Mouse (Mus musculus) kidney, postnatal 4 days (tissue): ENCODE results near the gene Chmp4b.

Experiments used
- DNase-seq, 2 experiments: peaks; one replicate each; pipeline ENCODE4 v3.0.0; 2021; ENCODE audit warnings: mixed read lengths in 2 of 2

Chmp4b gene

DNA sequence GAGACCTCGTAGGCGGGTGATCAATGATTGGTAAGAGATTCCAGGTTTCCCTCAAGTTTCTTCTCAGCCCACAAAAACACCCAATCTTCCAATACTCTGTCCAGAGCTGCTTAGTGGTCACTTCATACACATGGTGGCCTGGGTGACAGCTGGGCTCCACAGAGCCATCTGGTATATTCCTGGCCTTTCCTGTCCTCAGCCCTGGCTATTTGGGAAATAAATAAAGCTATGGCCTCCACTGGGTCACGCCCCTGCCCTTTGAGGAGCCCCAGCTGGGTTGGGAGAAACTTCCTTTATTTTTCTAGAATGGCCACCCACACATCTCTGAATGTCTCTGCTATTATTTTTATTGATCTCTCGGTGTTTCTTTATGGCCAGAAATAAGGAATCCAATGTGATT lies 72.0 kb downstream of the Chmp4b start:
- peak; percentile 55 to 67 for DNase-seq

DNA sequence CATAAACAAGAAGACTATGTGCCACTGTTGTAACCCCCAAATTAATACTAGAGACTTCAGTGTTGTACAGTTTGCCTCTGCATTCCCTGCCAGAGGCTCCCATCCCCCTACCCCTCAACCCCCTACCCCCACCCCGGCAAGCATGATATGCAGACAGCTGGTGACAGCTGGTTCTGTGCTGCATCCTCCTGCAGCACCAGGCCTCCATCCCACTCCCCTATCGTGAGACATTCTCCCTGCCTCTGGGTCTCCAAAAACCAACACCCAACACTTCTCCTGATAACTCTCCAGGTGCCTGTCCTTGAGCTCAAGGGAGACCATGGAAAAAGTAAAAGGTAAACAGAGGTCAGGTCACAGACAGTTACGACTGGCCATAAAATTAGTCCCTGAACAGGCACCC lies 78.2 kb downstream of the Chmp4b start:
- peak; percentile 37 to 58 for DNase-seq

DNA sequence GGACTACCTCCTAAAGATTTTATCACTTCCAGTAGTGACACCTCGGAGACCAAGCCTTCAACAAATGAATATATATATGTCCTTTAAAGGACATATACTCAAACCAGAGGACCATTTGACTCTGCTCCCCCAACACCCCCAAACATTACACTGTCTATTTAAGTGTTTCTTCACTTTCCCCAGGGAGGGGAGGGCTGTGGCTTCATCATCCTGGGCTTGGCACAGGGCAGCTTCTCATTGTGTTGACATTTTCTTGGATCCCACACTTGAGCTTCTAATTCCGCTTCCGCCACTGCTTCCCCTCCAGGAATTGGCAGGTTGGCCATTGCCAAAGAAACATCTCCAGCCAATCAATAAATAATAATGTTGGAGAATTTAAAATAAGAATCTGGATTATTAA lies 79.3 kb downstream of the Chmp4b start:
- no peak for DNase-seq

DNA sequence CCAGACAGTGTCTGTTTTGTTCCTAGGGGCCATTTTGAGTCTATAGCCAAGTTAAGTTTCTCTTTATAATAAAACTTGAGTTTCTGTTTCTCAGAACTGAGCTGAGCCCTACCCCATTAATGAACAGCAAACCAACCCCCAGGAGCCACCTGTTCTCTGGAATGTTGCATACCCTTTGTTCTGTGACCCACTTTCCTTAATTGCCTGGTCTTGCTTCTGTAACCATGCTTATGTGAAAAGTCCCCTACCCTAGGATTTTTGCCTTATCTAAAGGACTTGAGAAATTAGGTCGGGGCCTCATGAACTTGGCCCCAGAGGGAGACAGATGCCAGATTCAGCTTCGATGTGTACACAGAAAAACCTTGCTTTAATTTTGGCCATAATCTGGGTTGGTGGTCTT lies 80.4 kb downstream of the Chmp4b start:
- no peak for DNase-seq

DNA sequence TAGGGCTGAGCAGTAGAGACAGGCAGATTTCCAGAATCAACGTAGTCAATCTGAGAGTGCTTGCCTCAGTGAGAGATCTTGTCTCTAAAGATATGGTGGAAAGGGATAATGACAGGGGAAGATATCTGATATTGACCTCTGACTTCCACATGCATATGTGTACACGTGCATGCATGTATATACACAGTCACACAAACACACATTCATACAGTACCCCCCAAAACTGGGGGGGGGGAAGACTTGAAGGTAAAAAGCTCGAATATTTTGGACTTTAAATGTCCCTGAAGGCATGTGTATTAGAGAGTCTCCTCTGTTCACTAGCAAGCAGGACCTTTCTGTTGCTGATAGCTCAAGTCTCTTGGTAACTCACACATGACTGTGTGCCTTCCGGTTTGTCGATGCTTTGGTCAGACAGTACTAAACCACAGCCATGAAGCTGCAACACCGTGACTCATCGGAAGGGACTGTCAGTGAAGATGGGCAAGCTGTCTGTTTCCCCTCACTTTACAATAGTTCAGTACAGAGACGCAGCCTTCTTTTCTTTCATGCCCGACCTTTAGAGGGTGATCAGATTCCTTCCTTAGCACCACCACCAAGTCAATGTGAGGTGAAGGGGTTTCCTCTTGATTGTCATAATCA lies 81.1 kb downstream of the Chmp4b start:
- no peak for DNase-seq

DNA sequence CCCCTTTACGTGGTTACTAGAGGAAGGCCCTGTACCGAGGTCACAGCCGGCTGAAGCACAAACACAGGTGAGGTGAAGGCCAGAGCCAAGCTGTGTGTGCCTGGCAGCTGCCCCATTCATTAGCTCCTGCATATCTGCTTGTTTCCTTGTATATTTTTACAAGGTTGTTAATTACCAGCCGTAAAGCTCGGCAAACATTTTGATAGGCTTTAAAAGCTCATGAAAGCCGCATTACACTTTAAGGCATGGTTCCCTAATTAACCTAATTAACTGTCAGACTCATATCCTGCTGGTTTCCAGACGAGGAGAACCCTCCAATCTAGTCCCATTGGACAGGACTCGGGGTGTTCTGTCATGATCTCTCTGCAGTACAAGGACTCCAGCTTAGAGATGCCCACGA lies 83.5 kb downstream of the Chmp4b start:
- DNase-seq, result no peak

DNA sequence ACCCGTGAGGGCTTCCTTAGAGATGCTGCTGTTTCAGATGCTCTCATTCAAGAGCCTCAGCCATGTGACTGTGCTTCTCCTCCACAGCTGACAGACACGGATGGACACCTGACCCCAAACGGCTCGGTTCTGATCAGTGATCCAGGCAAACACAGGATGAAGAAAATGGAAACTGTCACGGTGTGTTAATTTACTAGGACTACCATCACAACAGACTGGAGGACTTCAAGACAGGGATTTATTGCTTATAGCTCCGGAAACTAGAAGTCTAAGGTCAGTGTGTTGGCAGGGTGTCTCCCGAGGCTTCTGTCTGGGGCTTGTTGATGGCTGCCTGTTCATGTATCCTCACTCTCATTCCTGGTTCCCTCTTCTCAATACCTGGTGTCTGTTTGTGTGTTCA lies 83.9 kb downstream of the Chmp4b start:
- no peak for DNase-seq

DNA sequence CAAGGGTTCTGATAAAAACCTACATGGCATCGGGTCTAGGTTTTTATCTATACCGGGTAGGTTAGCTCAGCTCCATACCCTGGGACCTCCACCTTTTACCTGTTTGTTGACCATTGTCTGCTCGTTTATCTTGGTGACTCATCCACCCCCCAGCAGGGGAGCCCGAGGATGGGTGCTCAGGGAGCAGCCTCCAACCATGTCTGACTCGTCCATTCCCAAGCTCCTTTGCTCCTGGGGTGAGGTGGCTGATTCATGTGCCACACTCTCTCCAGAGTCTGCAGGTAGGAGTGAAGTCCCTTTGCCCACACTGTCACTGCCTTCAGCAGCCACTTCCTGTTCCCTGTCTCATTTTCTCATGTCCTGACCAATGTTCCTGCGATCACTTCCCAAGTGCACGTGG lies 84.5 kb downstream of the Chmp4b start:
- no peak for DNase-seq

DNA sequence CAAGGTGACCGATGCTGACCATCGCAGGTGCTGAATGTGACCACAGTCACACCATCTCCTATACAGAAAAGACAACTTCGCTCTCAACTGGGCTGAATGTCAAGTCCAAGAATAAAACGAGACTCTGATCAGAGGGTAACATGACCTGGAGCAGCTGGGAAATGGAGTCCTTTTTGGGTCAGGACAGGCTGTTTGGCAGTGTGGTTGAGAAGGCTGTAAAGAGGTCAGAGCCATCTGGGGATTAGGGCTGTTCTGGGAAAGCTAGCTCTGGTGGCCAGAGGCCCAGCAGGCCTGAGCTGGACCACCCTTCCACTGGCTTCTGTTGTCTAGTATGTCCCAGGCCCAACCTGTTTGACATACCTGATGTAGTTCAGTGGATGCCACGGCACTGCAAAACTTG lies 87.1 kb downstream of the Chmp4b start:
- no peak for DNase-seq

DNA sequence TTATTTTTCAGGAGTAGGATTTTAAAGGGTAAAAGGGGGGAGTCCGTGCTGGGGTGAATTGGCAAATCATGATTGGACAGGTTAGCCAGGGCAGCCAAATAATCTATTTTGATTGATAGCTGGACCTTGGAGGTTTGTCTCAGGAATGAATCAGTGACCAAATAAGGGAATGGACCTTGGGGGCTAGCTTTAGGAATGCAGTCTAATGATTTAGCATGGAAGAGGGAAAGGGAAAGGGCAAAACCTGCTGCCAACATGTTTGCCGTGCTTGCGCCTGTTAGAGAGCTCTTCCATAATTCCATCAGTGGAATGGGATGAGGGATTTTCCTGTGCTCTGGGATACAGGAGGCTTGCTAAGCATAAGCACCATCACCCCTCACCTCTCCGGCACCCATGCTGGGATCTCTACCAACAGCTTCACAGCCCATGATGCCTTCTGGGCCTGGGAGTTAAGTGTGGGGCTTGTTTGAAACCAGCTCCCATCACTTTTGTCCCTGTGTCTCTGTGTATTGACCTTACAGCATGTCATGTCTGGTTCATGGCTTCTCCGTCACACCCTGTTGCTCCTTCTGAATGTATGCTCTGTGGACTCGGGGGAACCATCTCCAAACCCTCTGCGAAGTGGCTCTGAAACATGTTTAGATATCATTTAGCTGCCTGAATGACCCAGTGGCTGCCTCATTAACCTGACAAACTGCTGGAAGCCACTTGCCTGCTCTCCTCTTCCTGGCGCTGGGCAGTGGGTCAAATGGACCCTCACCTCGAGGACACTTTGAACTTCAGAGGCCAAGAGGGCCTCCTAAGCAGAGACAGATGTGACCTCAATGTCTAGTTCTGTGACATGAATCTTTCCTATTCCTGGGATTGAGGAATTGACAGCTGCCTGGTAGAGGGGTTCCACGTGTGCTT lies 91.7 kb downstream of the Chmp4b start:
- no peak for DNase-seq

DNA sequence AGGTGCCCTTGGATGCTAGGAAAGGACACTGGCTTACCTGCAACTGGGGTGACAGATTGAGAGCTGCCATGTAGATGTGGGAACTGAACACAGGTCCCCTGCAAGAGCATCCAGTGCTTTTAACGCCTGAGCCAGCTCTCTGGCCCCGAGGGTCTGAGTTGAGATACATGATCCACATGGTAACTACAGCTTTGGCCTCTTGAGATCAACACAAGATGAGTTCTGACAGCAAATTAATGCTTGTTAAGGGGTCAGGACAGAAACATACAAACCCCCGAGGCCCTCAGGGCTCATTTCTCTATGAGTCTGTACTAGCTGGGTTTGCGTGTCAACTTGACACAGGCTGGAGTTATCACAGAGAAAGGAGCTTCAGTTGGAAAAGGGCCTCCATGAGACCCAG lies 92.4 kb downstream of the Chmp4b start:
- no peak for DNase-seq
